Mouse (Mus musculus) regulatory T cell (primary cell): ENCODE measurements around the gene Thsd7b.
"Not testable (repeated sequence)": the region's sequence is repeated elsewhere in the genome, so short reads cannot be mapped to it uniquely, and the experiment has no call there.

Experiments
- in situ Hi-C: fragments of 300-600 bp; cut with MboI, MseI; formaldehyde crosslinking; loops from one replicate; pipeline ENCODE4 v1.15.1; 2025; ENCODE audit warnings: high pct_unique_total_duplicates

The Thsd7b gene

GRCm38 (mm10) chr1:130099227-130099626 lies 826.1 kb downstream of the Thsd7b start:
- in situ Hi-C loops, result no loop called here

GRCm38 (mm10) chr1:130112580-130113314 lies 839.6 kb downstream of the Thsd7b start:
- in situ Hi-C loops, result no loop called here

- in situ Hi-C loops, result no loop called here
These were observed 840.4 kb downstream of the Thsd7b start for GRCm38 (mm10) chr1:130113549-130113948.

GRCm38 (mm10) chr1:130130901-130131300 lies 857.8 kb downstream of the Thsd7b start:
- in situ Hi-C loops, result no loop called here

- in situ Hi-C loops, result no loop called here
These were observed 893.1 kb downstream of the Thsd7b start for GRCm38 (mm10) chr1:130166187-130166586.

GRCm38 (mm10) chr1:130167260-130167659 lies 894.2 kb downstream of the Thsd7b start:
- in situ Hi-C loops, result no loop called here

- in situ Hi-C loops, result no loop called here
These were observed 896.8 kb downstream of the Thsd7b start for GRCm38 (mm10) chr1:130169875-130170274.

GRCm38 (mm10) chr1:130170290-130170689 lies 897.2 kb downstream of the Thsd7b start:
- in situ Hi-C loops, result no loop called here

- in situ Hi-C loops, result not testable (repeated sequence)
These were observed 913.7 kb downstream of the Thsd7b start for GRCm38 (mm10) chr1:130186836-130187235.

- in situ Hi-C loops, result no loop called here
These were observed 919.3 kb downstream of the Thsd7b start for GRCm38 (mm10) chr1:130192190-130193028.

GRCm38 (mm10) chr1:130217404-130217803 lies 944.3 kb downstream of the Thsd7b start:
- in situ Hi-C loops, result no loop called here

GRCm38 (mm10) chr1:130222904-130223303 lies 949.8 kb downstream of the Thsd7b start:
- in situ Hi-C loops, result no loop called here

GRCm38 (mm10) chr1:130245563-130245962 lies 972.5 kb downstream of the Thsd7b start:
- in situ Hi-C loops, result no loop called here

GRCm38 (mm10) chr1:130246264-130246663 lies 973.2 kb downstream of the Thsd7b start:
- in situ Hi-C loops, result not testable (repeated sequence)

GRCm38 (mm10) chr1:130246930-130247329 lies 973.8 kb downstream of the Thsd7b start:
- in situ Hi-C loops, result not testable (repeated sequence)

GRCm38 (mm10) chr1:130262046-130262445 lies 988.9 kb downstream of the Thsd7b start:
- in situ Hi-C loops, result no loop called here
